Mouse (Mus musculus) G1E (cell line): ENCODE data around the gene Rp9. TPM values are rescaled to one million over a fixed set of nuclear protein-coding genes. Genes with fewer than 3 reads are reported as not detected.

Experiments used
- ATAC-seq: 2 replicates; pipeline ENCODE4 v1.8.0; 2016; ENCODE audit warnings: mild to moderate bottlenecking; ENCODE audit not compliant: insufficient number of reproducible peaks, poor library complexity, low FRiP score, severe bottlenecking; ENCODE audit errors: extremely low read depth
- DNase-seq: peaks from one replicate; pipeline ENCODE4 v3.0.0; 2012; ENCODE audit warnings: low spot score
- H3K27me3 ChIP-seq: 2 replicates; pipeline ENCODE4 v1.6.1; 2012; ENCODE audit warnings: mild to moderate bottlenecking, low read length, inconsistent platforms; ENCODE audit not compliant: insufficient read depth
- H3K36me3 ChIP-seq: replicated peaks from 2 replicates; pipeline ENCODE3; 2012; ENCODE audit warnings: mild to moderate bottlenecking, inconsistent platforms
- H3K4me1 ChIP-seq: 2 replicates; pipeline ENCODE4 v1.6.1; 2012; ENCODE audit warnings: low read depth, low read length, inconsistent platforms, mixed read lengths; ENCODE audit not compliant: insufficient read depth
- H3K4me3 ChIP-seq: 2 replicates; pipeline ENCODE4 v1.5.1; 2012; ENCODE audit warnings: low read depth, mild to moderate bottlenecking, inconsistent platforms, low read length, moderate library complexity, mixed read lengths
- H3K9me3 ChIP-seq: replicated peaks from 2 replicates; pipeline ENCODE4 v1.6.1; 2012; ENCODE audit warnings: inconsistent platforms
- CTCF ChIP-seq: IDR thresholded peaks from 2 replicates; pipeline ENCODE4 v1.5.1; 2012; ENCODE audit warnings: low read depth, low read length, inconsistent platforms, mixed read lengths
- GATA1 ChIP-seq: IDR thresholded peaks from 2 replicates; pipeline ENCODE4 v1.6.1; 2012; ENCODE audit warnings: borderline replicate concordance, low read length, inconsistent platforms, mixed read lengths
- GATA2 ChIP-seq: IDR thresholded peaks from 2 replicates; pipeline ENCODE4 v1.6.1; 2012; ENCODE audit warnings: low read depth, low read length, inconsistent platforms, borderline replicate concordance
- POLR2AphosphoS5 ChIP-seq: IDR thresholded peaks from 2 replicates; pipeline ENCODE4 v1.6.1; 2012; ENCODE audit warnings: low read depth, low read length, inconsistent platforms; ENCODE audit not compliant: insufficient replicate concordance
- TAL1 ChIP-seq: conservative IDR thresholded peaks from 2 replicates; pipeline ENCODE4 v1.6.1; 2012; ENCODE audit warnings: low read depth, low read length, inconsistent platforms, mixed read lengths
- polyA plus RNA-seq: library from polyadenylated mRNA; stranded (reverse); fragments of >175 nt; gene quantifications from 2 replicates; pipeline ENCODE4 v1.2.3, GENCODE M21; 2012
- total RNA-seq, 2 experiments: library from RNA; stranded (forward) in 1 of 2; stranded (reverse) in 1 of 2; fragments of 200-1000 nt in 1 of 2; fragments of >200 nt in 1 of 2; fragmentation: Nextera tagmentation in 1 of 2; gene quantifications; 2 replicates each; pipeline ENCODE4 v1.2.3; 2014 to 2017

Gene Rp9
- total RNA-seq (2014; fragmentation: Nextera tagmentation) (119 and 130 TPM in 2 replicates), total RNA-seq (2017) (100 and 113 TPM in 2 replicates), polyA plus RNA-seq (104 TPM in 2 replicates)

- ATAC-seq: no peak
- no peak for TF ChIP-seq GATA1
- TF ChIP-seq POLR2AphosphoS5: no peak
- TF ChIP-seq TAL1: no peak
- no peak for TF ChIP-seq CTCF
- TF ChIP-seq GATA2: no peak
- Histone ChIP-seq H3K4me3 (peak within 1 kb of the TSS; percentile 93), H3K9me3 (no peaks in the 10 kb centered on the region), H3K4me1 (peaks cover 17% of the 10 kb centered on the region), H3K36me3 (peaks cover 18% of the 10 kb centered on the region), H3K27me3 (no peaks in the 10 kb centered on the region)
- DNase-seq: no peak
Measured at GRCm38 (mm10) chr9:22469643-22470042, at the start of gene Rp9. Gene Rp9, minus strand, starts transcription at chr9:22469743.

GRCm38 (mm10) chr9:22518394-22519041 lies 49.0 kb upstream of the Rp9 start:
- H3K36me3 ChIP-seq: peaks cover 16% of the 10 kb centered on the region
- H3K9me3 ChIP-seq: no peaks in the 10 kb centered on the region
- H3K4me1 ChIP-seq: peaks cover 6% of the 10 kb centered on the region; the same call in 1 of the 2 replicates
- ATAC-seq: peak; percentile 63
- peak; percentile 36 for DNase-seq
- peak; percentile 43 for TF ChIP-seq CTCF
- TF ChIP-seq GATA2: no peak
- H3K27me3 ChIP-seq: no peaks in the 10 kb centered on the region
- no peak overlapping the region for H3K4me3 ChIP-seq

- Histone ChIP-seq H3K36me3 (peaks cover 13% of the 10 kb centered on the region), H3K4me1 (peaks cover 6% of the 10 kb centered on the region; the same call in 1 of the 2 replicates), H3K9me3 (no peaks in the 10 kb centered on the region), H3K4me3 (no peak overlapping the region), H3K27me3 (no peaks in the 10 kb centered on the region)
- DNase-seq (no peak), ATAC-seq (no peak)
- TF ChIP-seq GATA2 (no peak), CTCF (no peak), POLR2AphosphoS5 (no peak), GATA1 (no peak), TAL1 (no peak)
Measured at GRCm38 (mm10) chr9:22515076-22515475, 45.5 kb upstream of the Rp9 start.

- Histone ChIP-seq H3K4me1 (no peaks in the 10 kb centered on the region), H3K27me3 (no peaks in the 10 kb centered on the region), H3K9me3 (no peaks in the 10 kb centered on the region), H3K4me3 (no peak overlapping the region), H3K36me3 (peaks cover 11% of the 10 kb centered on the region)
- TF ChIP-seq TAL1 (no peak), CTCF (no peak), GATA1 (no peak), POLR2AphosphoS5 (no peak)
- DNase-seq (no peak), ATAC-seq (0 out of 2 replicates have a peak, but pooled peaks have one; percentile 4)
Measured at GRCm38 (mm10) chr9:22505574-22505973, 36.0 kb upstream of the Rp9 start.

- no peaks in the 10 kb centered on the region for H3K27me3 ChIP-seq
- no peaks in the 10 kb centered on the region for H3K4me1 ChIP-seq
- no peak for TF ChIP-seq TAL1
- TF ChIP-seq CTCF: no peak
- ATAC-seq (no peak), DNase-seq (no peak)
- H3K36me3 ChIP-seq: peaks cover 20% of the 10 kb centered on the region
- H3K9me3 ChIP-seq: no peaks in the 10 kb centered on the region
- H3K4me3 ChIP-seq: no peak overlapping the region
Measured at GRCm38 (mm10) chr9:22503581-22503980, 34.0 kb upstream of the Rp9 start.

- Histone ChIP-seq H3K4me1 (peaks cover 2% of the 10 kb centered on the region; the same call in 1 of the 2 replicates), H3K4me3 (no peak overlapping the region)
- TF ChIP-seq TAL1: no peak
- TF ChIP-seq CTCF: no peak
- no peak for TF ChIP-seq GATA2
- no peak for TF ChIP-seq GATA1
- TF ChIP-seq POLR2AphosphoS5: no peak
Measured at GRCm38 (mm10) chr9:22502972-22503371, 33.4 kb upstream of the Rp9 start.

More at GRCm38 (mm10) chr9:22502972-22503371, 33.4 kb upstream of the Rp9 start:
- Histone ChIP-seq H3K9me3 (no peaks in the 10 kb centered on the region), H3K27me3 (no peaks in the 10 kb centered on the region), H3K36me3 (peaks cover 22% of the 10 kb centered on the region)
- no peak for ATAC-seq
- DNase-seq: no peak
